Mouse (Mus musculus): ENCODE results near the gene Emg1.
A peak's percentile ranks its signal among the peaks of the same experiment; 100 is the strongest.

Emg1 gene

GRCm38 (mm10) chr6:124678769-124679168 is 33.2 kb downstream of the Emg1 start:
- DNase-seq: no peak

- DNase-seq: no peak
These were observed 35.8 kb downstream of the Emg1 start for GRCm38 (mm10) chr6:124676171-124676570.

GRCm38 (mm10) chr6:124674591-124674990 is 37.4 kb downstream of the Emg1 start:
- no peak for DNase-seq

- DNase-seq: no peak
These were observed 38.4 kb downstream of the Emg1 start for GRCm38 (mm10) chr6:124673619-124674018.

- DNase-seq: no peak
These were observed 39.9 kb downstream of the Emg1 start for GRCm38 (mm10) chr6:124672100-124672499.

GRCm38 (mm10) chr6:124670281-124670900 is 41.6 kb downstream of the Emg1 start:
- no peak for DNase-seq

- no peak for DNase-seq
These were observed 42.6 kb downstream of the Emg1 start for GRCm38 (mm10) chr6:124669234-124669859.

GRCm38 (mm10) chr6:124665011-124665410 is 47.0 kb downstream of the Emg1 start:
- DNase-seq: no peak

- DNase-seq: peak; percentile 41
These were observed 47.7 kb downstream of the Emg1 start for GRCm38 (mm10) chr6:124664256-124664655.

GRCm38 (mm10) chr6:124663424-124663795 is 48.6 kb downstream of the Emg1 start:
- no peak for DNase-seq

GRCm38 (mm10) chr6:124662477-124663423 is 49.2 kb downstream of the Emg1 start, which contains the start of gene Lpcat3:
Lpcat3 (plus strand) TSS chr6:124663027.
- DNase-seq: peak; percentile 100

GRCm38 (mm10) chr6:124661995-124662394 is 50.0 kb downstream of the Emg1 start:
- no peak for DNase-seq

GRCm38 (mm10) chr6:124661156-124661806 is 50.7 kb downstream of the Emg1 start:
- DNase-seq: no peak

GRCm38 (mm10) chr6:124658067-124658466 is 53.9 kb downstream of the Emg1 start:
- DNase-seq: no peak

GRCm38 (mm10) chr6:124655893-124656292 is 56.1 kb downstream of the Emg1 start:
- no peak for DNase-seq

All from liver (tissue).